9 mouse cellular contexts compared by ENCODE assay signal in the genomic region with DNA sequence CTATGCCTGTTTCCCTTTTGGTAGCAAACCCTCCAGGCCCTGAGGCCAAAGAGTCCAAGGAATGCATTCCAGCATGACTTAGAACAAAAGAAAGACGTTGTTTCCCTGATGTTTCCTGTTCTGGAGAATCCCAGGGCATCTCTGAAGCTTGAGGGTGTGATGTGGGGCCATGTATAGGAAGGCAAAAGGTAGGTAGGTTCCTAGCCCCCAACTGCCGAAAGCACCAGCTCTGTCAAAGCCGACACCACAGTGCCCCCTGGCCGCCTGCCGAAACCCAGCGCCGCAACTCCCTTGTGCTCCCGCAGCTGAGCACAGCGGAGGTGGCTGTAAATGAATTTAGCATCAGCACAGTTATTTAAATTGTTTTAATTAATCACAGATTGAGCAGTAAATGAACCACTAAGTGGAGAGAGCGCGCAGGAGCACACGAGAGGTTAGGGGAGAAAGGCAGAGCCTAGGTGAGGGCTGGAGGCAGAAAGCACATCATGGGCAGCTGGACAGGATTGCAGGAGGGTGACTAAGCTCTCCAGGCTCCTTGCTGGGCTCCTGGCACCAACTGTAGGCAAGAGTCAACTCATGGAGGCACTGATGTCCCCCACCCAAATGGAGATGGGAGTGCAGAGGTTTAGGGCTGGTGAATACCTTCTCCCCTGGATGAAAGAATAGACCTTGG. TPM values are rescaled to one million over a fixed set of nuclear protein-coding genes. Genes with fewer than 3 reads are reported as not detected.
A peak's percentile ranks its signal among the peaks of the same experiment; 100 is the strongest.
DNase-seq lines count a peak whose midpoint lies in the region; ATAC-seq and TF ChIP-seq lines count a peak whose summit lies in the region.
"Had no signal": no experiment of that assay in that cellular context is flagged by ENCODE, and none has a peak within 500 bp of the region (broad histone marks: within the 10 kb centered on the region; RNA-seq: fewer than 3 reads in every experiment).

No protein-coding gene starts in this region.

- H3K27me3 ChIP-seq in stomach, postnatal 0 days (ENCODE audit: control insufficient read depth, insufficient read depth, low read length), result no peaks in the 10 kb centered on the region

- no peak for ATAC-seq in stomach, postnatal 0 days (ENCODE audit: low FRiP score, low TSS enrichment)
- no peak for ATAC-seq in megakaryocyte progenitor cell, adult 5-6 weeks (replicated peaks; ENCODE audit: poor library complexity)

- TF ChIP-seq EP300 in stomach, postnatal 0 days (optimal IDR thresholded peaks at IDR 0.05), result no peak

- H3K27ac ChIP-seq in stomach, postnatal 0 days (replicated peaks), result no peak overlapping the region

- no peaks in the 10 kb centered on the region for H3K36me3 ChIP-seq in stomach, postnatal 0 days (ENCODE audit: control insufficient read depth, insufficient read depth, low read length)

- no peaks in the 10 kb centered on the region for H3K9me3 ChIP-seq in stomach, postnatal 0 days (ENCODE audit: control insufficient read depth, low read length)

- peak; percentile 8 for DNase-seq in adrenal gland, postnatal 10 days
- no peak for DNase-seq in adrenal gland, postnatal 36 days
- peak; percentile 39 for DNase-seq in right cerebral cortex, adult 18-20 months
- no peak for DNase-seq in right cerebral cortex, postnatal 25 days
- DNase-seq in layer of hippocampus, postnatal 36 days, result peak; percentile 41 to 45
- no peak for DNase-seq in stomach, postnatal 0 days (ENCODE audit: low spot score)
- no peak for DNase-seq in MN1 (ENCODE audit: low spot score)

- peak; percentile 39; the same call in 1 of the 2 replicates for TF ChIP-seq CTCF in stomach, postnatal 0 days (IDR thresholded peaks at IDR 0.05; ENCODE audit: low read depth)

- no peak overlapping the region for H3K4me3 ChIP-seq in stomach, postnatal 0 days (ENCODE audit: low read depth, low read length)

- no peak overlapping the region for H3K9ac ChIP-seq in stomach, postnatal 0 days (ENCODE audit: low read length)

- no peak overlapping the region for H3K4me2 ChIP-seq in stomach, postnatal 0 days (replicated peaks; ENCODE audit: low read depth)

- no peaks in the 10 kb centered on the region for H3K4me1 ChIP-seq in stomach, postnatal 0 days (replicated peaks; ENCODE audit: control insufficient read depth, insufficient read depth)

- 34% methylated on average over 12 of the region's 12 CpGs for WGBS in stomach, postnatal 0 days

RNA-seq across cellular contexts. Expression of gene Isx, which starts 25.5 kb away (rescaled TPM):
- total RNA-seq in adrenal gland, postnatal 10 days (2021), result under 1 TPM in 1 of 2 experiments, not detected in 1; 0.21 TPM
- not detected for total RNA-seq in adrenal gland, postnatal 36 days (2021)
- total RNA-seq in layer of hippocampus, postnatal 36 days (2021), result not detected
- polyA plus RNA-seq in stomach, postnatal 0 days (2015; fragmentation: Nextera tagmentation; extraction: Ambion mirVana), result 1.1 and 1.2 TPM in 2 replicates
- total RNA-seq in megakaryocyte progenitor cell, adult 5-6 weeks (2015), result not detected in 2 replicates
- total RNA-seq in megakaryocyte progenitor cell, adult 5-6 weeks (2017), result not detected in 2 replicates
- polyA plus RNA-seq: kidney, embryonic 16.5 days had no signal

Comparison
In these comparisons a context has a peak if more than half of its experiments do, and no peak if none do; other contexts are left out.
1. DNase-seq: peak in adrenal gland, postnatal 10 days (single experiment), right cerebral cortex, adult 18-20 months (single experiment) and layer of hippocampus, postnatal 36 days (2 of 2); none in adrenal gland, postnatal 36 days (0 of 2), right cerebral cortex, postnatal 25 days (single experiment), stomach, postnatal 0 days (single experiment) and MN1 (single experiment).